Mouse (Mus musculus): ENCODE data around the gene 2410015M20Rik. TPM values are rescaled to one million over a fixed set of nuclear protein-coding genes. Genes with fewer than 3 reads are reported as not detected.
"Not testable (repeated sequence)": the region's sequence is repeated elsewhere in the genome, so short reads cannot be mapped to it uniquely, and the experiment has no call there.

2410015M20Rik gene
- polyA plus RNA-seq, 1 experiment from 2014 or later = 198 TPM

DNA sequence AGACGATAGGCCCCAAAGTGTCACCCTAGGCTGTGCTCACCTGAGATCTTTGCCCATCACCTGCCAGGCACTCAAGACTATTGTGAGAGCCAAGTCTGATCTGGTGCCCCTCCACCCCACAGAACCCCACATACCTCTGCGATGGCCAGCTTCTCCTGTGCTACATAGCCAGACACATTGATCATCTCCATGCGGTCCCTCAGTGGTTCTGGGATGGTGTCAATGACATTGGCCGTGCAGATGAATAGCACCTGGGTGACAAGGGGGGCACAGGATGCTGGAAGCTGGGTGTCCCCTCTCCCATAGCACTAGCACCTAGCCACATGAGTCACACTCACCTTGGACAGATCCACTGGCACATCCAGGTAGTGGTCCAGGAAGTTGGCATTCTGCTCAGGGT lies 6.2 kb upstream of the 2410015M20Rik start:
- 95% methylated on average over 4 of the region's 4 CpGs for WGBS
- no peak for ATAC-seq (ENCODE audit: insufficient number of reproducible peaks, low FRiP score, low TSS enrichment, low read depth)
- H3K4me3 ChIP-seq (ENCODE audit: low read depth, low read length) = no peak overlapping the region

DNA sequence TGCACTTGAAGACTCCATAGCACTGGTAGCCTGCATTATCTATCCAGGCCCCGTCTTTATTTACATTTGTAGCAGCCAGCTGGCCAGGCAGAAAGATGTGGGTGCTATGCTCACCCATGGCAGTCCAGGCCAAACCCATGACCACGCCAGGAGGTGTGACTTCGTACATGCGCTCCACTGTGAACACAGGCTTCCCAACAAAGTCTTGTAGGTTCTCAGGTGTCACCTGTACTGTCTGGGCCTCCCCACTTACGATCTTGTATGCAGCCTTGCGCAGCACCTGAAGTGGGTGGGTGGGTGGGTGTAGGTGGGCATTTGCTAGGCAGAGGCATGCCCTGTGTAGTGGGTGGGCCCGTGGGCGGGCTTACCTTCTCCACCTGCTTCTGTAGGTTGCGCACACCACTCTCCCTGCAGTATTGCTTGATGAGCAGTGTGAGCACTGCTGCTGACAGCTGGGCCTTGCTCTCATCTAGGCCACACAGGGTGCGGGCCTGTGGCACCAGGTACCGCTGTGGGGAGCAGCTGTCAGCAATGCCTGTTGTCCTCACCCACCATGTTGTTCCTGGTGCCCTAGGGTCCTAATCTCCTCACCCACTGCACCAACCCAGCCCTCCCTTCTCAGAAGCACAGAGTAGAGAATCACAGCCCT lies 5.7 kb upstream of the 2410015M20Rik start:
- no peak for ATAC-seq (ENCODE audit: insufficient number of reproducible peaks, low FRiP score, low TSS enrichment, low read depth)
- Histone ChIP-seq H3K4me3 (ENCODE audit: low read depth, low read length) (no peak overlapping the region; the same call in 1 of the 2 replicates), H3K4me2 (ENCODE audit: low read depth, severe bottlenecking) (peak overlapping the region; percentile 84; the same call in 1 of the 2 replicates), H3K4me1 (ENCODE audit: control insufficient read depth, insufficient read depth, low read length) (peaks cover 8% of the 10 kb centered on the region), H3K9me3 (ENCODE audit: control insufficient read depth, low read length) (no peaks in the 10 kb centered on the region), H3K27me3 (ENCODE audit: control insufficient read depth, insufficient read depth, low read length) (no peaks in the 10 kb centered on the region), H3K36me3 (ENCODE audit: control insufficient read depth, insufficient read depth, low read length) (peaks cover 36% of the 10 kb centered on the region), H3K27ac (replicated peaks; ENCODE audit: low read depth, low read length) (no peak overlapping the region), H3K9ac (ENCODE audit: low read length) (no peak overlapping the region)
- 89% methylated on average over 11 of the region's 11 CpGs for WGBS
- DNase-seq (ENCODE audit: low spot score) = no peak

More for the DNA sequence above, 6.2 kb upstream of the 2410015M20Rik start:
- no peak for DNase-seq (ENCODE audit: low spot score)
- H3K27ac ChIP-seq (replicated peaks; ENCODE audit: low read depth, low read length) = no peak overlapping the region
- no peak overlapping the region for H3K4me2 ChIP-seq (ENCODE audit: low read depth, severe bottlenecking)
- H3K36me3 ChIP-seq (ENCODE audit: control insufficient read depth, insufficient read depth, low read length) = peaks cover 40% of the 10 kb centered on the region
- no peaks in the 10 kb centered on the region for H3K9me3 ChIP-seq (ENCODE audit: control insufficient read depth, low read length)
- no peak overlapping the region for H3K9ac ChIP-seq (ENCODE audit: low read length)
- peaks cover 8% of the 10 kb centered on the region for H3K4me1 ChIP-seq (ENCODE audit: control insufficient read depth, insufficient read depth, low read length)
- H3K27me3 ChIP-seq (ENCODE audit: control insufficient read depth, insufficient read depth, low read length) = no peaks in the 10 kb centered on the region

DNA sequence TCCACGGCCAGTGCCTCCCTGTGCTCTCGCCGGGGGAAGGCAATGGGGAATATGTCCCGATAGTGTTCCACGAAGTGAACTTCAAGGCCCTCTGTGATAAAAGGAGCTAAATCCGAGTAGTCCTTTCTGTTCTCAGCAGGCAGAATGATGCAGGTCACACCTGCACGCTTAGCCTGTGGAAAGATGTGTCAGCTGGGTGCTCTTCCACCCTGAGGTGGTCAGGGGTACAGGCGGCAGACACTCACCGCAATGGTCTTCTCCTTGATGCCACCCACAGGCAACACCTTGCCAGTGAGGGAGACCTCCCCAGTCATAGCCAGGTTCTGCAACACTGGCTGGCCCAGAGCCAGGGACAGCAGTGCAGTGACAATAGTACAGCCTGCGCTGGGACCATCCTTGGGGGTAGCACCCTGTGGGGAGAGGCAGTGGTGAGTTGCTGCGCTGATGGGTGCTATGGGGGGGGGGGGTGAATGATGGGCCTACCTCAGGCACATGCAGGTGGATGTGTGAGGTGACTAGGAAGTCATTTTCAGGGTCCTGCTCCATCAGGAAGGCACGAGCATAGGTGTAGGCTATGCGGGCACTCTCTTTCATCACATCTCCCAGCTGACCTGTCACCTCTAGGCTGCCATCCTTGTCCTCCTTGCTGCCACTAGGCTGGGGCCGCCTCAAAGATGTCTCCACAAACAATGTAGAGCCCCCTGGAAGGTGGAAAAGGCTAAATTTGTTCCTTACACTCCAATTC lies 5.0 kb upstream of the 2410015M20Rik start:
- 26% methylated on average over 14 of the region's 14 CpGs for WGBS
- H3K4me2 ChIP-seq (ENCODE audit: low read depth, severe bottlenecking) = peak overlapping the region; percentile 84
- H3K27me3 ChIP-seq (ENCODE audit: control insufficient read depth, insufficient read depth, low read length) = no peaks in the 10 kb centered on the region
- H3K9ac ChIP-seq (ENCODE audit: low read length) = peak overlapping the region; percentile 84
- H3K36me3 ChIP-seq (ENCODE audit: control insufficient read depth, insufficient read depth, low read length) = peaks cover 33% of the 10 kb centered on the region
- H3K4me1 ChIP-seq (ENCODE audit: control insufficient read depth, insufficient read depth, low read length) = peaks cover 8% of the 10 kb centered on the region
- DNase-seq (ENCODE audit: low spot score) = peak; percentile 31
- H3K27ac ChIP-seq (replicated peaks; ENCODE audit: low read depth, low read length) = no peak overlapping the region
- no peaks in the 10 kb centered on the region for H3K9me3 ChIP-seq (ENCODE audit: control insufficient read depth, low read length)
- H3K4me3 ChIP-seq (ENCODE audit: low read depth, low read length) = peak overlapping the region; percentile 67
- ATAC-seq (ENCODE audit: insufficient number of reproducible peaks, low FRiP score, low TSS enrichment, low read depth) = no peak

DNA sequence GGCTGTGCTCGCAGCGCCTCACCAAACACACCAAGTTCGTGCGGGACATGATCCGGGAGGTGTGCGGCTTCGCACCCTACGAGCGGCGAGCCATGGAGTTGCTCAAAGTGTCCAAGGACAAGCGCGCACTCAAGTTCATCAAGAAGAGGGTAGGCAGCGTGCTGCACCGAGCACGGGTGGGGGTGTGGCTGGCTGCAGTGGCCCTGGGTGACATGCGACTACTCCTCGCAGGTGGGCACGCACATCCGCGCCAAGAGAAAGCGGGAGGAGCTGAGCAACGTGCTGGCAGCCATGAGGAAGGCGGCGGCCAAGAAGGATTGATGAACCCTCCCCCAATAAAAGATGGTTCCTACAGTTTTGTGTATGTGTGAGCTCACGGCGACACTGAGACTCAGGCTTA lies 4.3 kb upstream of the 2410015M20Rik start:
- not testable (repeated sequence) for H3K4me1 ChIP-seq (ENCODE audit: control insufficient read depth, insufficient read depth, low read length); ATAC-seq (ENCODE audit: insufficient number of reproducible peaks, low FRiP score, low TSS enrichment, low read depth); H3K9me3 ChIP-seq (ENCODE audit: control insufficient read depth, low read length); H3K27me3 ChIP-seq (ENCODE audit: control insufficient read depth, insufficient read depth, low read length)
- Histone ChIP-seq H3K36me3 (ENCODE audit: control insufficient read depth, insufficient read depth, low read length) (peaks cover 29% of the 10 kb centered on the region), H3K4me3 (ENCODE audit: low read depth, low read length) (peak overlapping the region; percentile 67), H3K4me2 (ENCODE audit: low read depth, severe bottlenecking) (peak overlapping the region; percentile 84), H3K27ac (replicated peaks; ENCODE audit: low read depth, low read length) (peak overlapping the region; percentile 85), H3K9ac (ENCODE audit: low read length) (peak overlapping the region; percentile 84)
- WGBS = under 1% methylated on average over 25 of the region's 26 CpGs
- peak; percentile 46 for DNase-seq (ENCODE audit: low spot score)

DNA sequence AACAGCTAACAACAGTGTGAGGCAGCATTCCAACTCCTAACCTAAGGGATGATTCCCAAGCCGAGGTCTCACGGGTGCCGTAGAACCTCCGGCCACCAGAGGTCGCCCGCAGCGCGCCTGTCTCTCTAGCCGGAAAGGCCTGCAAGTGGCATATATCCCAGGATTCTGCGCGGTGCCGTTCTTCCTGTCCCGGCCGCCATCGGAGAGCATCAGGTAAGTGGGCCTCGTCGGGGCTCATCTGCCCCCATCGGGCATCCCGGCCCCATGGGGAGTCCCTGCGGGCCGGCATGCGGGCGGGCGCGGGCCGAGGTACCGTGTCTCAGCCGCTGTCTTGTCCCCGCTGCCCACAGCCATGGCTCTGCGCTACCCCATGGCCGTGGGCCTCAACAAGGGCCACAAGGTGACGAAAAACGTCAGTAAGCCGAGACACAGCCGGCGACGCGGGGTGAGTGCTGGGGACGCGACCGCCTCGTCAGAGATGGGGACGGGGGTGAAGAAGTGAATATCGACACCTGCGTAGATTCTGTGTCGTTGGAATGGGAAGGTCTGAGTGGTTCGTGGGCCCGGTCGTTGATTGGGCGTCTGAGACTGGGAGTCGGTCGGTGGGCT lies 3.8 kb upstream of the 2410015M20Rik start, which contains the start of gene Rpl36:
TSS of gene Rpl36 (plus strand) at position 181 of the 609 bp plus-strand sequence.
- DNase-seq (ENCODE audit: low spot score) (peak; percentile 99), ATAC-seq (ENCODE audit: insufficient number of reproducible peaks, low FRiP score, low TSS enrichment, low read depth) (peak; percentile 45; the same call in 1 of the 2 replicates)
- Histone ChIP-seq H3K27me3 (ENCODE audit: control insufficient read depth, insufficient read depth, low read length) (no peaks in the 10 kb centered on the region), H3K4me3 (ENCODE audit: low read depth, low read length) (peak within 1 kb of the TSS; percentile 67), H3K27ac (replicated peaks; ENCODE audit: low read depth, low read length) (peak within 1 kb of the TSS; percentile 85), H3K9me3 (ENCODE audit: control insufficient read depth, low read length) (no peaks in the 10 kb centered on the region), H3K36me3 (ENCODE audit: control insufficient read depth, insufficient read depth, low read length) (peaks cover 27% of the 10 kb centered on the region), H3K4me2 (ENCODE audit: low read depth, severe bottlenecking) (peak within 1 kb of the TSS; percentile 84), H3K9ac (ENCODE audit: low read length) (peak within 1 kb of the TSS; percentile 84), H3K4me1 (ENCODE audit: control insufficient read depth, insufficient read depth, low read length) (peaks cover 12% of the 10 kb centered on the region)
- WGBS = under 1% methylated on average over 52 of the region's 52 CpGs

DNA sequence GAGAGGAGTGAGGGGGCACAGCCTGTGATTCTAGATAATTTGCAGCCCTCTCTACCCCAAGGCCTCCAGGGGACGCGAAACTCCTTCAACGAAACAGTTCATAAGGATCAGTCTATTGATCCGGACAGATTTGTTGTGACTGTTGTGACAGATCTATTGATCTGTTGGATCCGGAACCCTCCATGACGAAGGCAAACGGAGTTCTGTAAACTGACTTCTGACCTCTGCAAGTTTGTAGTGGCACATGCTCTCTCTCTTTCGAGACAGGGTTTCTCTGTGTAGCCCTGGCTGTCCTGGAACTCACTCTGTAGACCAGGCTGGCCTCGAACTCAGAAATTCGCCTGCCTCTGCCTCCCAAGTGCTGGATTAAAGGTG lies 3.0 kb upstream of the 2410015M20Rik start:
- not testable (repeated sequence) for H3K27me3 ChIP-seq (ENCODE audit: control insufficient read depth, insufficient read depth, low read length); H3K9ac ChIP-seq (ENCODE audit: low read length); H3K9me3 ChIP-seq (ENCODE audit: control insufficient read depth, low read length); H3K27ac ChIP-seq (replicated peaks; ENCODE audit: low read depth, low read length); DNase-seq (ENCODE audit: low spot score); H3K4me3 ChIP-seq (ENCODE audit: low read depth, low read length); H3K4me2 ChIP-seq (ENCODE audit: low read depth, severe bottlenecking); ATAC-seq (ENCODE audit: insufficient number of reproducible peaks, low FRiP score, low TSS enrichment, low read depth)
- Histone ChIP-seq H3K4me1 (ENCODE audit: control insufficient read depth, insufficient read depth, low read length) (peaks cover 12% of the 10 kb centered on the region), H3K36me3 (ENCODE audit: control insufficient read depth, insufficient read depth, low read length) (peaks cover 19% of the 10 kb centered on the region)
- WGBS = 80% methylated on average over 10 of the region's 10 CpGs

DNA sequence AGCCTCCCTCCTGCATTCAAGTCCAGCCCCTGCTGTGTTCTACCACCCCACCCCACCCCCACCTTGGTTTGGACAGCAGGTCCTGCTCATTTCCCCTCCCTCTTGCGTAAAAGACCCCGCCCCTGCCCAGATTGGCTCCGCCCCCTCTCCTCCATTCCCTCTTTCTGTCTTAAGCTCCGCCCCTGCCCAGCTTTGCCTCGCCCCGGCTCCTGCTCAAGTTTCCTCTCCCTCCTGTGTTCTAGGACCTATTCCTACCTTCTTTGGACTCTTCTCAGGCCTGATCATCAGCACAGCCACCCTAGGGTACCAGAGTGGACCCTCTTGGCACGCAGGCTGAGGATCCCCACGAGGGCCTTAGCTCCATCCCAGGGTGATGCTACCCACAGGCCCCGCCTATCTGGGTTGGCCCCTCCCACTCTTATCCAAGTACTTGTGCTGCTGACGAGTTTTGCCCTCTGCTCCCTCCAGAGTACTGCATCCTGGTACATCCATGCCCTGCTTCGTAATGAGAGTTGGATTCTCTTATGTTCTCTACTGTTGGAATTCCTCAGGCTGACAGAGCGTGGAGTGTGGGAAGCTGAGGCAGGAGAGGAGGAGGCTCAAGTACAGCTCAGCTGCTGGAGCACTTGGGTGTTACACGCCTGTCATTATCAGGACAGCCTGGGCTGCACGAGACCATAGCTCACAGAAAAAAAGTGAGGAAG lies 2.4 kb upstream of the 2410015M20Rik start:
- Histone ChIP-seq H3K9me3 (ENCODE audit: control insufficient read depth, low read length) (no peaks in the 10 kb centered on the region), H3K36me3 (ENCODE audit: control insufficient read depth, insufficient read depth, low read length) (peaks cover 18% of the 10 kb centered on the region), H3K4me1 (ENCODE audit: control insufficient read depth, insufficient read depth, low read length) (peaks cover 12% of the 10 kb centered on the region), H3K27me3 (ENCODE audit: control insufficient read depth, insufficient read depth, low read length) (no peaks in the 10 kb centered on the region), H3K4me3 (ENCODE audit: low read depth, low read length) (peak overlapping the region; percentile 10; the same call in 1 of the 2 replicates), H3K4me2 (ENCODE audit: low read depth, severe bottlenecking) (no peak overlapping the region), H3K27ac (replicated peaks; ENCODE audit: low read depth, low read length) (no peak overlapping the region), H3K9ac (ENCODE audit: low read length) (no peak overlapping the region)
- DNase-seq (ENCODE audit: low spot score) (peak; percentile 48), ATAC-seq (ENCODE audit: insufficient number of reproducible peaks, low FRiP score, low TSS enrichment, low read depth) (no peak)
- 16% methylated on average over 14 of the region's 14 CpGs for WGBS

DNA sequence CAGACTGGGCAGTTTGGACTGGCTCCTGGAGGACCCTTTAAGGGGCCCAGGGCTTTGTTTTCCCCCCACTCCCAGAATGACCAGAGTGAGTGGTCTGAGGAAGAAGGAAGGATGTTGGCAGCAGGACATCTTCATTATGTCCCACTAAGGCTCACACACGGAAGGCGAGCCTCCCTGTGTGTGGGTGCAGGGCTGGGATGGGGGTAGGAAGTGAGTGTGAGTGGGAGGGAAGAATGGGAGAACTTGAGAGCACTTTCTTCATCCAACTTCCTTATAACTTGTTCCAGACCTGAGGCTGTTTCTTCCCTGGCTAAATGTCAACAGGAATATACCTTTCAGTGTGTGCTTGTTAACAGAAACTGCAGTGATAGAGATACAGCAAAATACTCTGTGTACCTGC lies 1.8 kb upstream of the 2410015M20Rik start:
- no peak overlapping the region for H3K27ac ChIP-seq (replicated peaks; ENCODE audit: low read depth, low read length)
- H3K27me3 ChIP-seq (ENCODE audit: control insufficient read depth, insufficient read depth, low read length) = no peaks in the 10 kb centered on the region
- no peaks in the 10 kb centered on the region for H3K9me3 ChIP-seq (ENCODE audit: control insufficient read depth, low read length)
- ATAC-seq (ENCODE audit: insufficient number of reproducible peaks, low FRiP score, low TSS enrichment, low read depth) (no peak), DNase-seq (ENCODE audit: low spot score) (no peak)
- H3K4me1 ChIP-seq (ENCODE audit: control insufficient read depth, insufficient read depth, low read length) = peaks cover 12% of the 10 kb centered on the region
- H3K9ac ChIP-seq (ENCODE audit: low read length) = no peak overlapping the region
- peaks cover 23% of the 10 kb centered on the region for H3K36me3 ChIP-seq (ENCODE audit: control insufficient read depth, insufficient read depth, low read length)
- 69% methylated on average over 2 of the region's 2 CpGs for WGBS
- H3K4me2 ChIP-seq (ENCODE audit: low read depth, severe bottlenecking) = no peak overlapping the region
- no peak overlapping the region for H3K4me3 ChIP-seq (ENCODE audit: low read depth, low read length)
